Mouse (Mus musculus) adrenal gland, postnatal 36 days (tissue): ENCODE results near the gene Nr2f2. TPM values are rescaled to one million over a fixed set of nuclear protein-coding genes. Genes with fewer than 3 reads are reported as not detected.

Experiments
- DNase-seq, 2 experiments: peaks; one replicate each; pipeline ENCODE4 v3.0.0; 2021; ENCODE audit warnings: mixed read lengths in 1 of 2
- total RNA-seq, 2 experiments: library from RNA; stranded (reverse); gene quantifications; 2 replicates each; pipeline ENCODE4 v1.2.3; 2021

Gene Nr2f2
- total RNA-seq, 2 experiments from 2014 or later = 99.5 to 128 TPM

DNA sequence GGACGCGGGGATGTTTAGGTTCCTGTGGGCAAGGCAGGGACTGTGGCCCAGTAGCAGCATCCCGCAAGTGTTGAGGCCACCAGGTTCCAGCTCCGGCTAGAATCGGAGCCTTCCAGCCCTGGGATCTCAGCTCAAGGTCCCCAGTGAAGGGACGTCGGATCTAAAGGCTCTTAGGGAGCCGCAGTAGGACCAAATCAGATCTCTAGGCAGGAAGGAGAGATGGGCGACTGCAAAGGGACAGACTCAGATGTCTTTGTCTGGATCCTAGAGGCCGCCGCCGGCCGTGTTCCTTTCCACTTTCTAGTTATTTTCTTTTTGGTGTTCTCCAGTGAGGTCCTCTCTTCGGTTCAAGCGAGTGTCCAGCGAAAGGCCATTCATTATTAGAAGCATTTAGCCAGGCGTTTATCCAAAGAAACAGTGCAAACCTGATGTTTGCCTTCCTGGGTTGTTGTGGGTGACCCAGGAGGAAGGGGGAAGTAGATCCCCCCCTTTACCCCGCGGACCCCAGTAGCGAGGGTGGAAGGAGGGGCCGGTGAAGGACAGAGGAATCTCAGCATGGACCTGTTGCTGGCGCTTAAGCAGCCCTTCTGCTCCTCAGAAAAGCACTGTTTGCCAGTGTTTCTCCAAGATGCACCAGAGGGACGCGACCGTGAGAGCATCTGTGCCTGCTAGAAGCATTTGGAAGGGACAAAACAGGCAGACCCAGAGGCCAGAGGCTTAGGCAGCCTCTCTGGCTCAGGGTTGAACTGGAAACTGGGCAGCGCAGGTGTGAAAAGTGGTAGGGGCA lies 34.3 kb downstream of the Nr2f2 start:
- no peak for DNase-seq

DNA sequence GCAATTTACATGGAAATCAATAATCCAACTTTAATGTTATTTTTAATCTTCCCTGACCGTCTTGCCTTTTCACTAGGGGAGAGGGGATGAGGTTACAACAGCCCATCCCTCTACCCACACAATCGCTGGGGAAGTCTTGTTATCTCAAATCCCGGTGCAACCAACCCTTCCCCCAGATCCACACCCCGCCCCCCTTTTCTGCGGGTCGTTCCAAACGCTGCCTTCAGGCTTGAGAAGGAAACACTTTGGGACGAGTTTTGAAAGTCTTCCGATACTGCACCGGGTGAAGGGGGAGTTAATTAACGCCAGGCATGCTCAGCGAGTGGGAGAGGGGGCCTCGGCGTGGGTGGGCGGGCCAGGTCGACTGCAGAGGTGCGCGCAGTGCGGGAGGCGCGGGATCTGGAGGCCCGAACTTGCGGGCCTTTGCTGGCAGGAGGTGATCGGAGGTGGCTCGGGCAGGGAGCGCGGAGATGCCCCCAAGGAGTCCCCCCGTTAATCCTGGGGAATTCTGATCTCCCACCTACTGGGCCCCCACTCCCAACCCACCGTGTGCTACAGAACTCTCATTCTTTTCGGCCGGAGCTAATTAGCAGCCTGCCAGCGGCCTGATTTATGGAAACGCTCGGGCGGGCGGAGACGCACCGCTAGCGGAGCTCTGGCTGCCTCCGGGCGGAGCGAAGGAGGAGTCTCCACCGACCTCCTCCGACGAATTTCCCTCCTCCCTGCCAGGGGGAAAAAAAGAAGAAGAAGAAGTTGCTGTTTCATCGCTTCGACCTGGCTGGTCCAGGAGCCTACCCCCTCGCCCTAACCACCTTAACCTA lies 35.1 kb downstream of the Nr2f2 start:
- peak; percentile 79 for DNase-seq

DNA sequence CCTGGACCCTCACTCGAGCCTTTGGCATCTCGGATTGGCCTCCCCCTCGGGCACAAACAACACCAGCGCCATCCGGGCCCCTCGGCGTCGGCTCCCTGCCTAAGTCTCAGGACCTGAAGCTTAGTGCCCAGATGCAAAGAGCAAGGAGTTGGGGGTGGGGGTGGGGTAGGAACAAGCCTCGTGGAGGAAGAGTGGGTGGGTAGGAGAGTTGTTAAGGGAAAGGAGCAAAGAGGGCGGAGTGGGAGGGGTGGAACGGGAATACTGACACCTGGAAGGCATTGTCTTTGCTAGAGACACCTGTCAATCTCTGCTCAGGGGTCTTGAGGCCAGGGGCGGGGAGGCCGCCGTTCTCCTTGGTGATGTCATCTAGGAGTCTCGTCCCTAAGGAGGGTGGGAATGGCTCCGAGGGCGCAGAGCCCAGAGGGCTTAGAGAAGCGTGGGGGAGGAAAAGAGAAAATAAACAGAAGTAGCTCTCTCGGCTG lies 35.7 kb downstream of the Nr2f2 start:
- no peak for DNase-seq

DNA sequence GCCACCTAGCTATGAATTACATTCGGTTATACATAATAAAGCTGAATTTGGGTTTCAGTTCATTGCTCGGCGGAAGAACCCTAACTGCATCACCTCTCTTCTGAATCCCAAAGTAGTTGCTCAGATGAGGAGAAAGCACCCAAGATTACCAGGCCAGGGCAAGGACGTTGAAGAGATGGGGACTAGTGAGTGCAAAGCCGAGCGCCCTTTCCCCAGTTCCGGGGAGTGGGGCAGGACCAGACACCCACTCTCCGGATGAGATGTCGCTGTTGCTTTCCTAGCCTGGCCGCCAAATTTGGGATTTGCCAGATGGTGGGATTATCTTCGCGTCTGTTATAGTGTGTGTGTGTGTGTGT lies 36.4 kb downstream of the Nr2f2 start:
- DNase-seq = no peak

DNA sequence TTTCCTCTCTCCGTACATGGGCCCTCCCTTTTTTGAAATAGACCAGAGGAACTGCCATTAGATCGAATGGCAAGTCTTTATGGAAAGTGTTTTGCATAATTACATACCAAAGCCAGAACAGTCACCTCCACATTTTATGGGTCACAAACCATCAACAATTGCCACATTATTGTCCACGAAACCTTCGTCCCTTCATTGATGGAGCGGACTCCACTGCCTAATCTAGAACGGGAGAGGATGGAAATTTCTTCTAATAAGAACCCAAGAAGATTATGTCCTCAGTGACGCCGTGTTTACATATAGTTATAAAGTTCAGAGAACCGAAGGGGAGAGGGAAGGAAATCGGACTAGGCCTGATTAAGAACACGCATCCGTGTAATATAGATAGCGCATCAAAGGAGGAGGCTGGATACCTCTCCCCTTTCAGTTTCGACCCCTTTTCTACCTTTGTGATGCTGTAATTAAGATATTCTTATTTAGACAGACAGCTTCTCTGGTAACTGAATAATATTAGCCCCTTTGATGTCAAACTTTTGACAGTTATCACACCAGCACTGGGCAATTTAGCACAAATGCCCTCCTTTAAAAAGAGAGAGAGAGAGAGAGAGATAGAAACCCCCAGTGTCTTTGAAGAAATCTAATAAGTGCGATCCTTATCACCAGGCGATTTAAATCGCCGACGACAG lies 36.9 kb downstream of the Nr2f2 start:
- DNase-seq = no peak

DNA sequence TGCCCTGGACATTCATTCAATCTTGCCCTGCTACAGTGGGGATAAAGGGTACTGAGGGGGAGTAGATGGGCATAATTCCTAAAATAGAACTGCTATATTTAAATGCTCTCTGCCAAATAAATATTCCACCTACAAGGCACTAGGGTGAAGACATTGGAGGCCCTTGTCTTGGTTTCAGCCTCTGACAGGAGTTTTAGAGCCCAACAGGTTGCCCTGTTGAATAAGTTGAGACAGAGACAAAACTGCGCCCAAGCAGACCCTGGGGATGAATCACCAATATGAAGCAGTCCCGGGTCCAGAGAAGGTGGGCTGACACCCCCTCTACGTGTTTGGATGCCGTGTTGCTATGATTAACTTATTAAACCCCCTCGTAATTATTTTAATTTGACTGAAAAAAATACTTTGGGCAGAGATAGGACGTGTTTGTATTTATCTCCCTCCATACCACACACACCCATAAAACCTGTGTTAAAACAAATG lies 37.5 kb downstream of the Nr2f2 start:
- no peak for DNase-seq

DNA sequence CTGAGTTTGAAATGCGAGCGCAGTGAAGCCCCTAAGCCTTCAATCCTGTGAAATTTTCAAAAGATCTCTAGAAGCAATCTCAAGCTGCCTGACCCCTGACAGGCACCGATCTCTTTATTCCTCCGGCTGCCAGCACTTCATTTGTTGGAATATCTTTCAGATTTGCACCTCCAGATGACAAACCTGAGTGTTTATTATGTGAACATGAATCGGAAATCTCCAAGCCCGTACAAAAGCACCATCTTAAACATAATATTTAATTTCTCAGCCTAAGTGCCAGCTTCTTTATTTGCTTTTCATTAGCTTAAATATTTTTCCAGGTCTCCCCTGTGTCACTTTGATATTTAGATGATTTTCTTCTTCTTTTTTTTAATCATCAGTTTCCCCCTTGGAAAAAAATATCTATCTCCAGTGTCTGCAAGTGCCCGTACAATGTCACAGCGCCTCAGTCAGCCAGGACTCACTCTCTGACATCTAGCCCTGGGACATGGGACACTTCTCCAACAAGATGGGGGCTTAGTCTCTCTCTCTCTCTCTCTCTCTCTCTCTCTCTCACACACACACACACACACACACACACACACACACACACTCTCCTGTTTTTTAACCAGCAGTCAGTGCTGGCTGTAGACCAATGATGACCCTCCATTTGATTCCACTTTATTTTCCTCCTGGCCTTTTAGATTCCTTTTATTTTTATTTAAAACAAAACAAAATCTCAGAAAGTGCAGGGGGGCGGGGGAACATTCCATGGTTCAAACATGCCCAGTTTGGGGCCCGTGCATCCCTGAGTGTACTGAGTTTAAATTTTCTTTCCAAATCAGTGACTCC lies 38.1 kb downstream of the Nr2f2 start:
- DNase-seq = no peak

DNA sequence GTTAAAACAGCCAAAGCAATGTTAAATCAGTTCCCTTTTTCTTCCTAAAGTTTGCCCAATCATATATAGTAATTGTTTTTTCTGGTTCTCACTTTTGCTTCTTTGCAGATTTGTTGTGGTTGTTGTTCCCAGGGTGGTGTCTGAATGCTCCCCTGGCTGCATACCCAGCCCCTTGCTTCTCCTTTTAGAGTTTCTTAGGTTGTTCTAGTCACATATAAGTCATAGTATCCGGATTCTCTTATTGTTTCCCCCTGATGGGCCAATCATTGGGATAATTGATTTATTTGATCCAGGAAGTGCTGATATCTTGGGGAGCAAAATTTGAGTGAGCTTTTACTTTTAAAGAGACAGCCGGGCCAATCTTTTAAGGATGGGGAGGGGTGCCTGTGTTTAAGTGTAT lies 39.3 kb downstream of the Nr2f2 start:
- no peak for DNase-seq

DNA sequence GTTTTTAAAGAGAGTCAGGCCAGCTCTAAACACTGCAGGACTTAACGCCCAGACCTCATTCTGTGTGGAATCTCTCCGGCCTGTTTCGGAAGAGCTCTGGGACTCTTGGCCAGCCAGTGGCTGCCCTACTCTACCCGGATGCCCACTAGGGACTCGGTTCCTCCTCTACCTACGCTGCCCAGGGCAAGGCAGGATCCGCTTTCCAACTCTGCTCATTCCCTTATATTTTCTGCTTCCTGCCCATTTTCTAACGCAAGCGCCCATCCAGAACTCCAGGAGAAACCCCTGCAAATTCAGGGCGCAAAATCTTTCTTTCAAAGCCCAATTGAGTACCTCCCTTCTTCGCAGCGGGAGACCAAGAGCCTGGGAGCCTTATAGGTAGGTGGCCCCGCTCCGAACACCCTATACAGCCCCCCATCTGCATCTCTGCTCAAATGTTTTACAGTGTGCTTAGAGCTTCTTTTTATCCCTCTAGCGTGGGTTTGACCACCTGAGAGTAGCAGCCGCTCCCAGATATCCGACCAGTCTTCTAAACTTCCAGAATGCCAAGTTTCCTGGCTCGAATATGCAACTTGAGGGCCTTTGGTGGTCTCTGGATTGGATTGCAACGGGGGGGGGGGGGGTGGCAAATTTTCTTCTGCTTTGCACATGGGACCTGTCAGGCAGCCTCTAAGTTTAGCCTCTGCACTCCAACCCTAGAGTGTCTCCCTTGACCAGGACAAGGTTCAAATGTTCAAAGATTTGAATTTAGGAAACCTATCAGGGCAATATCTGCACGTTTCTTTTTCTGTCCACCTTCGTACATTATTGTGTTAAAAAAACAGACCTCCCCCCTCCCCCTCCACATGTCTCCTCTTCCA lies 40.1 kb downstream of the Nr2f2 start:
- DNase-seq = no peak

DNA sequence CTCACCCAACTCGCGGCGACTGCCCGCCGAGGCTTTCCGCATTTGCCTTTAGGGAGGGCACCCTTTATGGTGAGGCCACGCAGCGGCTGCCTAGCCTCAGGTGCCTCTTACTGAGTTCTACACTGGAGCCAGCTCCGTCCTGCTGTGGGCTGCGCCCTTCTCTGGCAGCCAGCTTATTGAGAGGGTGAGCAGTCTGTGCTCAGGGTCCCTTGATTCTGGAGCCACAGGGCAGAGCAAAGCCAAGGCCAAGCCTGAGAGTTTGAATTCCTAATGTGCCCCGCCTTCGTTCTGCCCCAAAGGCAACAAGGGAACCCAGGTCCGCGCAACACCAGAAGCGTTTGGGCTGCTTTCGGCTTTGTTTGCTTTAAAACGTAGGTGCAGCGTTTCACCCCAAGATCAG lies 41.2 kb downstream of the Nr2f2 start:
- peak; percentile 46 to 53 for DNase-seq

DNA sequence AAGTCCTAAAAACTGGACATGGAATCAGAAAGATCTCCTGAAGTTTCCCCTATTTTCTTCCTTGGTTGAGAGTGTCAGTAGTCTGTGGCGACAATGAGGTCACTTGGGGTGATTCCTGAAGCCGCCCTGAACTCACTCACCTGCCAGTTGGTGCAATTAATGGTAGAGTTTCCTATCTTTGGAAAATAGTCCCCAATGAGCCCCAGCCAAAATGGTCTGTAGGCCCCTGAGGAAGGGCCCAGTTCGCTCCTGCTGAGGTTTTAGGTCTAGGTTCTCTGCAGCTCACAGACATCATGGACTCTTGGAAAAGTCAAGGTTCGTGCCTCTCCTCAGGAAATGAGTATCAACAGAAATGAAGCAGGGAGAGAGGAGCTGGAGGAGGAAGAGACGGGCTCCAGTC lies 42.0 kb downstream of the Nr2f2 start:
- no peak for DNase-seq

DNA sequence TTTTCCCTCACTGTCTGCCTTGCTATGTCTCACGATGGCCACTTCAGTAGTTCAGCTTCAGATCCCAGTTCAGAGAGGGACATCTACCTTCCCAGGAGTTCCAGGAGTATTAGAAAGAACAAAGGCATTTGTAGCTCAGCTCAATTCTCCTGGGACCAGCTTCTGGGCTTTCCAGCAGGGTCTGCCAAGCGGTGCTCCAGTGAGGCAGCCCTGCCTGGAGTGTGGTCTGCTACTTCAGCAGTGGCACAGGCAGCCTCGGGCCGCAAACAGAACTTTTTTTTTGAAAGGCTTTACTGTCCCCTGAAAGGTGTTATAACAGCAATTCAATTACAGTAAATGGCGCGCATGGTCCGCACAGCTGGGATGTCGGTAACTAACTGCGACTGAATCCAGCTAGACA lies 42.5 kb downstream of the Nr2f2 start:
- no peak for DNase-seq

DNA sequence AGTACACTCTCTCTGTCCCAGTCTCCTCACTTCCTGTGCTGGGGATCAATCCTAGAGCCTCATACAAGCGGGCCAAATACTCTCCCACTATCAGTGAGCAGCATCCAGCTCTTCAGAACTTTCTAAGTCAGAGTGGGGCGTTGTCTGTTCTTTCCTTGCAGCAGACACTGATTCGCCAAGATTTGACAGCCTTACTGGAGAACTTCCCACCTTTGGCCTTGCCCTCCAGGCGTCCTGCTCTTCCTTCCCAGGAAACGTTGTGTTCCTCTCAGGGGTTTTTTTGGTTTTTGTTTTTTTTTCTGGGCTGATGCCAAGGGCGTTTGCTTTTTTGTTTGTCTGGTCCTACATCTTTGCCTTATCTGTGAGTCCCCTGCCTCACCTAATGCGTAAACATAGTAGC lies 60.8 kb downstream of the Nr2f2 start:
- DNase-seq = no peak

DNA sequence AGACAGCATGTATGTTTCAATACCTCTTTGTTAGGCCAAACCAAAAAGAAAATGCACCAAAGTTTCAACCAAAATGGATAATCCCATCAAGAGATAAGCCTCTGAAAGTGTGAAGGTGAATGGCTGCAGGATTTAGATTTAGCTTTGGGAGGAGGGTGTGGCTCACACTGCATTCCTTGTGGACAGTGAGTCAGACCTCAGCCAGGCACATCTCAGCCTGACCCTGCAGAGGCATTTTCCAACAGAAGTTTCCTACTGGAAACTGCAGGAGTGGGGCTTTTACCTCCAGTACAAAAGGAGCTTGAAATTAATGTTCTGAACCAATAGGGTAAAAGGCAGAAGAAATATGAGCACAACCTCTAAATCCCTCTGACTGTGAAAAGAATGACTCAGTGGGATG lies 62.1 kb downstream of the Nr2f2 start:
- no peak for DNase-seq
